Mouse (Mus musculus) lung, embryonic 14.5 days (tissue): ENCODE measurements around the gene Cfap299. TPM values are rescaled to one million over a fixed set of nuclear protein-coding genes. Genes with fewer than 3 reads are reported as not detected.

ENCODE experiments used
- ATAC-seq: fragments of 200-750 bp; cut with Nextera tagmentation; 2 replicates; pipeline ENCODE4 v1.8.0; 2017; ENCODE audit warnings: mild to moderate bottlenecking, moderate TSS enrichment, moderate library complexity; ENCODE audit not compliant: insufficient read depth
- DNase-seq: peaks from one replicate; pipeline ENCODE4 v3.0.0-alpha.2; 2015
- H3K27ac ChIP-seq: fragments of 300-500 bp; sonication (generic); 2 replicates; pipeline ENCODE4 v1.5.1; 2014; ENCODE audit warnings: low read depth, mild to moderate bottlenecking, moderate library complexity
- H3K27me3 ChIP-seq: fragments of 300-500 bp; sonication (generic); 2 replicates; pipeline ENCODE4 v1.6.1; 2014; ENCODE audit warnings: low read length, control low read depth; ENCODE audit not compliant: insufficient read depth
- H3K36me3 ChIP-seq: fragments of 300-500 bp; sonication (generic); 2 replicates; pipeline ENCODE4 v1.6.1; 2014; ENCODE audit warnings: control low read depth; ENCODE audit not compliant: insufficient read depth
- H3K4me1 ChIP-seq: fragments of 300-500 bp; sonication (generic); 2 replicates; pipeline ENCODE4 v1.6.1; 2014; ENCODE audit warnings: antibody characterized with exemption, control low read depth; ENCODE audit not compliant: insufficient read depth
- H3K4me2 ChIP-seq: fragments of 300-500 bp; sonication (generic); 2 replicates; pipeline ENCODE4 v1.6.1; 2014; ENCODE audit warnings: mild to moderate bottlenecking
- H3K4me3 ChIP-seq: fragments of 300-500 bp; sonication (generic); 2 replicates; pipeline ENCODE4 v1.5.1; 2014; ENCODE audit warnings: low read depth, low read length
- H3K9ac ChIP-seq: fragments of 300-500 bp; sonication (generic); 2 replicates; pipeline ENCODE4 v1.6.1; 2014
- H3K9me3 ChIP-seq: fragments of 300-500 bp; sonication (generic); 2 replicates; pipeline ENCODE4 v1.6.1; 2016; ENCODE audit warnings: low read depth, low read length, control low read depth
- CTCF ChIP-seq: IDR thresholded peaks from 2 replicates; pipeline ENCODE4 v1.5.1; 2016; ENCODE audit warnings: antibody characterized with exemption, low read depth
- WGBS: fragments of 180-500 bp; shearing (Covaris S2); extraction: QIAGEN DNeasy Blood & Tissue Kit; methylation state at CpG from one replicate; pipeline ENCODE4 v1.1.7; 2014; 5-methylcytosine and 5-hydroxymethylcytosine counted together
- polyA plus RNA-seq: library from polyadenylated mRNA; unstranded; fragments of >200 nt; fragmentation: Nextera tagmentation; extraction: Ambion mirVana; gene quantifications from 2 replicates; pipeline ENCODE4 v1.2.1, GENCODE M21; 2014

The Cfap299 gene
- polyA plus RNA-seq, 1 experiment from 2014 or later = 2.1 TPM

GRCm38 (mm10) chr5:98430060-98430459 lies 101.0 kb downstream of the Cfap299 start:
- no peaks in the 10 kb centered on the region for H3K4me1 ChIP-seq
- H3K4me3 ChIP-seq = no peak overlapping the region
- no peak for ATAC-seq
- TF ChIP-seq CTCF = no peak
- H3K4me2 ChIP-seq = no peak overlapping the region
- no peak overlapping the region for H3K27ac ChIP-seq
- no peak for DNase-seq
- 59% methylated on average over 7 of the region's 7 CpGs for WGBS
- no peaks in the 10 kb centered on the region for H3K27me3 ChIP-seq
- H3K9me3 ChIP-seq = no peaks in the 10 kb centered on the region
- no peaks in the 10 kb centered on the region for H3K36me3 ChIP-seq
- H3K9ac ChIP-seq = no peak overlapping the region

GRCm38 (mm10) chr5:98438686-98439085 lies 109.6 kb downstream of the Cfap299 start:
- H3K27me3 ChIP-seq = no peaks in the 10 kb centered on the region
- H3K36me3 ChIP-seq = no peaks in the 10 kb centered on the region
- TF ChIP-seq CTCF = no peak
- H3K4me2 ChIP-seq = no peak overlapping the region
- H3K9ac ChIP-seq = no peak overlapping the region
- no peak for DNase-seq
- WGBS = 66% methylated on average over 3 of the region's 3 CpGs
- no peaks in the 10 kb centered on the region for H3K9me3 ChIP-seq
- no peaks in the 10 kb centered on the region for H3K4me1 ChIP-seq
- no peak for ATAC-seq
- H3K27ac ChIP-seq = no peak overlapping the region
- no peak overlapping the region for H3K4me3 ChIP-seq

GRCm38 (mm10) chr5:98446771-98447462 lies 117.8 kb downstream of the Cfap299 start:
- Histone ChIP-seq H3K27ac (no peak overlapping the region), H3K9ac (no peak overlapping the region), H3K36me3 (no peaks in the 10 kb centered on the region), H3K4me2 (no peak overlapping the region), H3K4me1 (no peaks in the 10 kb centered on the region), H3K4me3 (no peak overlapping the region), H3K27me3 (no peaks in the 10 kb centered on the region), H3K9me3 (no peaks in the 10 kb centered on the region)
- DNase-seq = no peak
- 68% methylated on average over 12 of the region's 12 CpGs for WGBS
- no peak for ATAC-seq
- TF ChIP-seq CTCF = no peak

GRCm38 (mm10) chr5:98449873-98450272 lies 120.8 kb downstream of the Cfap299 start:
- Histone ChIP-seq H3K9ac (no peak overlapping the region), H3K36me3 (no peaks in the 10 kb centered on the region), H3K4me3 (no peak overlapping the region), H3K4me1 (no peaks in the 10 kb centered on the region), H3K4me2 (no peak overlapping the region), H3K27ac (no peak overlapping the region), H3K9me3 (no peaks in the 10 kb centered on the region), H3K27me3 (no peaks in the 10 kb centered on the region)
- no peak for TF ChIP-seq CTCF
- peak; percentile 70 for DNase-seq
- ATAC-seq = no peak
- 49% methylated on average over 2 of the region's 2 CpGs for WGBS

- DNase-seq (no peak), ATAC-seq (no peak)
- no peak overlapping the region for H3K4me3 ChIP-seq
- no peaks in the 10 kb centered on the region for H3K27me3 ChIP-seq
- H3K4me1 ChIP-seq = no peaks in the 10 kb centered on the region; the same call in 1 of the 2 replicates
- TF ChIP-seq CTCF = no peak
- no peak overlapping the region for H3K9ac ChIP-seq
- H3K4me2 ChIP-seq = no peak overlapping the region
- WGBS = 56% methylated on average over 4 of the region's 4 CpGs
- no peak overlapping the region for H3K27ac ChIP-seq
- no peaks in the 10 kb centered on the region for H3K36me3 ChIP-seq
- no peaks in the 10 kb centered on the region for H3K9me3 ChIP-seq
Measured at GRCm38 (mm10) chr5:98466882-98467535, 137.9 kb downstream of the Cfap299 start.

GRCm38 (mm10) chr5:98470052-98470451 lies 140.9 kb downstream of the Cfap299 start:
- no peak overlapping the region for H3K4me2 ChIP-seq
- WGBS = 74% methylated on average over 4 of the region's 4 CpGs

GRCm38 (mm10) chr5:98476539-98476938 lies 147.4 kb downstream of the Cfap299 start:
- peak overlapping the region; percentile 44; the same call in 1 of the 2 replicates for H3K27ac ChIP-seq
- no peaks in the 10 kb centered on the region for H3K36me3 ChIP-seq
- H3K9me3 ChIP-seq = no peaks in the 10 kb centered on the region
- no peak for TF ChIP-seq CTCF
- H3K4me3 ChIP-seq = no peak overlapping the region
- DNase-seq (peak; percentile 90), ATAC-seq (0 out of 2 replicates have a peak, but pooled peaks have one; percentile 57)
- no peak overlapping the region for H3K4me2 ChIP-seq
- H3K9ac ChIP-seq = no peak overlapping the region
- WGBS = 41% methylated on average over 3 of the region's 3 CpGs
- H3K27me3 ChIP-seq = no peaks in the 10 kb centered on the region
- peaks cover 7% of the 10 kb centered on the region; the same call in 1 of the 2 replicates for H3K4me1 ChIP-seq

More at GRCm38 (mm10) chr5:98470052-98470451, 140.9 kb downstream of the Cfap299 start:
- DNase-seq = peak; percentile 9
- Histone ChIP-seq H3K9ac (no peak overlapping the region), H3K36me3 (no peaks in the 10 kb centered on the region), H3K27me3 (no peaks in the 10 kb centered on the region), H3K4me1 (no peaks in the 10 kb centered on the region; the same call in 1 of the 2 replicates), H3K9me3 (no peaks in the 10 kb centered on the region), H3K4me3 (no peak overlapping the region), H3K27ac (no peak overlapping the region)
- ATAC-seq = no peak
- TF ChIP-seq CTCF = no peak
